Mouse (Mus musculus): Measurements from ENCODE around the gene Npcd. TPM values are rescaled to one million over a fixed set of nuclear protein-coding genes. Genes with fewer than 3 reads are reported as not detected.

Npcd gene
- polyA plus RNA-seq, 1 experiment, result 0.47 TPM

- DNase-seq (ENCODE audit: low spot score), result no peak
These were observed 30.3 kb downstream of the Npcd start for GRCm38 (mm10) chr15:79803533-79804351.

- no peak for DNase-seq (ENCODE audit: low spot score)
These were observed 31.7 kb downstream of the Npcd start for GRCm38 (mm10) chr15:79802304-79802703.

GRCm38 (mm10) chr15:79801646-79802045, 32.4 kb downstream of the Npcd start:
- DNase-seq (ENCODE audit: low spot score), result no peak

GRCm38 (mm10) chr15:79800701-79801100, 33.3 kb downstream of the Npcd start:
- no peak for DNase-seq (ENCODE audit: low spot score)

GRCm38 (mm10) chr15:79798591-79798990, 35.4 kb downstream of the Npcd start:
- DNase-seq (ENCODE audit: low spot score), result no peak

- no peak for DNase-seq (ENCODE audit: low spot score)
These were observed 36.4 kb downstream of the Npcd start for GRCm38 (mm10) chr15:79797680-79798079.

- DNase-seq (ENCODE audit: low spot score), result no peak
These were observed 36.9 kb downstream of the Npcd start for GRCm38 (mm10) chr15:79797096-79797495.

- no peak for DNase-seq (ENCODE audit: low spot score)
These were observed 37.8 kb downstream of the Npcd start for GRCm38 (mm10) chr15:79796256-79796655.

GRCm38 (mm10) chr15:79794173-79794572, 39.9 kb downstream of the Npcd start:
- no peak for DNase-seq (ENCODE audit: low spot score)

- DNase-seq (ENCODE audit: low spot score), result no peak
These were observed 41.0 kb downstream of the Npcd start for GRCm38 (mm10) chr15:79793076-79793475.

GRCm38 (mm10) chr15:79792455-79792854, 41.6 kb downstream of the Npcd start:
- no peak for DNase-seq (ENCODE audit: low spot score)

- no peak for DNase-seq (ENCODE audit: low spot score)
These were observed 42.5 kb downstream of the Npcd start for GRCm38 (mm10) chr15:79791502-79791901.

- no peak for DNase-seq (ENCODE audit: low spot score)
These were observed 43.1 kb downstream of the Npcd start for GRCm38 (mm10) chr15:79790905-79791304.

- DNase-seq (ENCODE audit: low spot score), result no peak
These were observed 43.9 kb downstream of the Npcd start for GRCm38 (mm10) chr15:79790111-79790510.

GRCm38 (mm10) chr15:79787815-79788214, 46.2 kb downstream of the Npcd start:
- DNase-seq (ENCODE audit: low spot score), result no peak

- no peak for DNase-seq (ENCODE audit: low spot score)
These were observed 49.0 kb downstream of the Npcd start for GRCm38 (mm10) chr15:79785056-79785455.

- no peak for DNase-seq (ENCODE audit: low spot score)
These were observed 56.3 kb downstream of the Npcd start, which contains the start of gene Dnal4 for GRCm38 (mm10) chr15:79777749-79778148. Gene Dnal4, minus strand, starts transcription at chr15:79777849.

GRCm38 (mm10) chr15:79775662-79776061, 58.4 kb downstream of the Npcd start:
- no peak for DNase-seq (ENCODE audit: low spot score)

- DNase-seq (ENCODE audit: low spot score), result peak; percentile 79
These were observed 59.7 kb downstream of the Npcd start for GRCm38 (mm10) chr15:79774117-79775027.

- DNase-seq (ENCODE audit: low spot score), result no peak
These were observed 63.3 kb downstream of the Npcd start for GRCm38 (mm10) chr15:79770629-79771240.

GRCm38 (mm10) chr15:79768302-79768701, 65.7 kb downstream of the Npcd start:
- DNase-seq (ENCODE audit: low spot score), result no peak

GRCm38 (mm10) chr15:79767327-79767961, 66.6 kb downstream of the Npcd start:
- DNase-seq (ENCODE audit: low spot score), result no peak
